Mouse (Mus musculus) small intestine, adult 2 months (tissue): ENCODE data around the gene Aifm3. TPM values are rescaled to one million over a fixed set of nuclear protein-coding genes. Genes with fewer than 3 reads are reported as not detected.
"Not testable (repeated sequence)": the region's sequence is repeated elsewhere in the genome, so short reads cannot be mapped to it uniquely, and the experiment has no call there.

Experiments used
- H3K27ac ChIP-seq: fragments of 200-500 bp; 2 replicates; pipeline ENCODE4 v1.5.1; 2012; ENCODE audit warnings: low read depth, low read length, control low read depth, inconsistent platforms; ENCODE audit not compliant: insufficient read depth
- H3K27me3 ChIP-seq: fragments of 200-500 bp; 2 replicates; pipeline ENCODE4 v1.6.1; 2012; ENCODE audit warnings: mild to moderate bottlenecking, moderate library complexity, low read length, inconsistent platforms; ENCODE audit not compliant: control insufficient read depth, insufficient read depth
- H3K36me3 ChIP-seq: fragments of 200-500 bp; 2 replicates; pipeline ENCODE4 v1.6.1; 2012; ENCODE audit warnings: mild to moderate bottlenecking, low read length, control low read depth, inconsistent platforms; ENCODE audit not compliant: control insufficient read depth, insufficient read depth
- H3K4me1 ChIP-seq: fragments of 200-500 bp; 2 replicates; pipeline ENCODE4 v1.6.1; 2012; ENCODE audit warnings: low read length, inconsistent platforms, mixed read lengths; ENCODE audit not compliant: control insufficient read depth, insufficient read depth, insufficient read length
- H3K4me3 ChIP-seq: fragments of 200-500 bp; 2 replicates; pipeline ENCODE4 v1.5.1; 2012; ENCODE audit warnings: low read depth, mild to moderate bottlenecking, control low read depth, inconsistent platforms, low read length, moderate library complexity
- CTCF ChIP-seq: fragments of 200-500 bp; IDR thresholded peaks from 2 replicates; pipeline ENCODE4 v1.5.1; 2012; ENCODE audit warnings: low read depth, mild to moderate bottlenecking, control low read depth, inconsistent platforms, low read length, moderate library complexity, mixed read lengths; ENCODE audit not compliant: insufficient replicate concordance, insufficient read length; ENCODE audit errors: extremely low read depth
- POLR2A ChIP-seq: fragments of 200-500 bp; IDR thresholded peaks from 2 replicates; pipeline ENCODE4 v1.6.1; 2012; ENCODE audit warnings: low read depth, mild to moderate bottlenecking, control low read depth, inconsistent platforms, low read length, moderate library complexity
- WGBS: fragments of 180-500 bp; shearing (Covaris S2); methylation state at CpG from one replicate; pipeline ENCODE4 v1.1.7; 2018; 5-methylcytosine and 5-hydroxymethylcytosine counted together
- polyA plus RNA-seq: library from polyadenylated mRNA; depleted of rRNA; stranded (reverse); fragments of >200 nt; gene quantifications from 2 replicates; pipeline ENCODE4 v1.2.3, GENCODE M21; 2012; rRNA removed

The Aifm3 gene
- polyA plus RNA-seq, 1 experiment, result 0.60 TPM

DNA sequence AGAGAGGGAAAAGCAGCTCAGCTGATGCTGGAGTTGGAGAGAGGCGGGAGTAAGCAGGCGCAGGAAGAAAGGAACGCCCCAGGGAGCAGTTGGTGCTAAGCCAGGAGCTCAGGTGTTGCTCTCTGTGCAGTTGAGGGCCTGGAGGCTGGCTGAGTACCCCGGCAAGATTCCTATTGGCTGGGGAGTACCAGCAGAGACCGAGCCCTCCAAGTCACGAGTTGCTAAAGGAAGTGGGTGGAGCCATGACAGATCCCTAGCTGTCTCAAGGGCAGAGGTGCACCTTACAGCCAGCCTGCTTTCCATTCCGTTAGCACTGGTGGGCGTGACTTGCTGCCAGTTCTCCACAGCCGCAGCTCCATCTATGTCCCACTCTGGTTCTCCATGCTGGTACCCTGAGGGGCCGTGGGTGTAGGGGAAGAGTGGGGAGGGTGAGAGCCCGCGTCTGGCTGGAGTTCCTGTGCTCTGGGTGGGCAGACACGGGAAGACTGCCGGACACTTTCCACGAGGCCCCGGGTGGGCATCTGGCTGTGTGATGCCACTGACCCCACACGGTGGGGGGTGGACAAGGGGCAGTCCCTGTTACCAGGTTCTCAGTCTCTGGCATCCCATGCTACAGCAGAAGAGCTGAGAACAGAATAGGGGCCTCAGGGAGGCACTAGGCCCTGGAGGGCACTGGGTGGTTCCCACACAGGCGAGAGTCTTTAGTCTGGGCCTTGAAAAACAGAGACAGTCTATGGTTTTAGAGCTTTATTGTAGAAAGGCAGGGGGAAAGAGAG, 64.7 kb downstream of the Aifm3 start:
- peak overlapping the region; percentile 35 for H3K4me3 ChIP-seq

DNA sequence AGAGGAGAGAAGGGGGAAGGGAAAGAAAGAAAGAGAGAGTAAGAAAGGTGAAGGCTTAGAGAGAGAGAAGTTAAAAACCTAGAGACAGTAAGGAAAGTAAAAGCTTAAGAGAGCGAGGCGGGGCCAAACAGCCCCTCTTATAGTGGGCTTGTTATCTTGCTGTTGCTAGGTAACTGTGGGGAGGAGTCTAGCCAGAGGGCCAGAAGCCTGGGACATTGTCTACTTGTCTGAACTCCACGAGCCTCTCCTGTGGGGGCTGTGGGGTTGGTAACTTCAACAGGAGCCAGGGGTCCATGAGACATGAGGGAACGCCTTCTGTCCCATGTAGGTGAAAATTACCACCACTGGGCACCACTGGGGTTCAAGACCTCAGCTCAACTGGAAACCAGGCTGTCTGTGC, 65.3 kb downstream of the Aifm3 start:
- not testable (repeated sequence) for H3K36me3 ChIP-seq, H3K27me3 ChIP-seq, H3K27ac ChIP-seq, H3K4me1 ChIP-seq, H3K4me3 ChIP-seq
- 37% methylated on average over 4 of the region's 4 CpGs for WGBS

More for the DNA sequence above, 64.7 kb downstream of the Aifm3 start:
- peaks cover 7% of the 10 kb centered on the region for H3K4me1 ChIP-seq
- no peak overlapping the region for H3K27ac ChIP-seq
- TF ChIP-seq POLR2A (peak; percentile 23; the same call in 1 of the 2 replicates), CTCF (no peak)
- no peaks in the 10 kb centered on the region for H3K36me3 ChIP-seq
- WGBS, result 9% methylated on average over 18 of the region's 18 CpGs
- H3K27me3 ChIP-seq, result no peaks in the 10 kb centered on the region

DNA sequence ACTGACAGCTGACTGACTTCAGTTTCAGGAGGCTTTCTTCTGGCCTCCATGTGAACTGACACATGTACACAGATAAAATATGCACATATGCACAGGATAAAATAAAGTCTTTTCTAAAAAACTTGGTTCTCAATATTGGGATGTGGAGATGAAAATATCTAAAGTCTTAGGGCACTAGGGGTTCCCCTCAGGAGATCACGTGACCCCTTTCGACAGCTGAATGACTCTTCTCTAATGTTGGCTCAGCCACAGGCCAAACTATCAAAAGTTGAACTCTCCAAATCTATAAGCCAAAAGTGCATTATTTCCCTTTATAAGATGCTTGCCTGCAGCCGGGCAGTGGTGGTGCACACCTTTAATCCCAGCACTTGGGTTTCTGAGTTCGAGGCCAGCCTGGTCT, 66.8 kb downstream of the Aifm3 start:
- TF ChIP-seq CTCF, result no peak
- TF ChIP-seq POLR2A, result no peak
- WGBS, result 85% methylated on average over 4 of the region's 4 CpGs

DNA sequence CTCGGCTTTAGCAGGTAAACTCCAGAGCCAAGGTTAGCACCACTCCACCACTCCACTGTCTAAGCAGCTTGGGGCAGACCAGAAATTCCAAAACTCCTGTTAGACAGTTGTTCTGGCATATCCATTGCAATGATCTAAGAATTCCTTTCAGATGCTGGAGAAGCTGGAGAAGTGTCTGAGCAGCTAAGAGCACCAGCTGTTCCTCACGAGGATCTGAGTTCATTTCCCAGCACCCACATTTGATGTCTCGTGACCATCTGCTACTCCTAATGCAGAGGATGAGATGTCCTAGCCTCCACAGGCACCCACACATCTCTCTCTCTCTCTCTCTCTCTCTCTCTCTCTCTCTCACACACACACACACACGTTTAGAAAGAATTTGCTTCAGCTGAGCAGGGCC, 67.5 kb downstream of the Aifm3 start:
- 54% methylated on average over 4 of the region's 4 CpGs for WGBS
- no peak for TF ChIP-seq CTCF
- no peak for TF ChIP-seq POLR2A
- Histone ChIP-seq H3K27ac (no peak overlapping the region), H3K4me1 (peaks cover 12% of the 10 kb centered on the region), H3K4me3 (no peak overlapping the region), H3K27me3 (no peaks in the 10 kb centered on the region), H3K36me3 (no peaks in the 10 kb centered on the region)

More for the DNA sequence above, 66.8 kb downstream of the Aifm3 start:
- H3K4me1 ChIP-seq, result peaks cover 12% of the 10 kb centered on the region
- no peak overlapping the region for H3K27ac ChIP-seq
- no peaks in the 10 kb centered on the region for H3K27me3 ChIP-seq
- no peak overlapping the region for H3K4me3 ChIP-seq
- no peaks in the 10 kb centered on the region for H3K36me3 ChIP-seq

Other genes starting within 250 kb of the Aifm3 start
- gene Tmem191c, start 213.5 kb upstream of the Aifm3 start, polyA plus RNA-seq, result 9.3 and 10.6 TPM in 2 replicates
- 0.13 TPM in 1 of 2 replicates, not detected in the other for gene Serpind1, start 158.2 kb upstream of the Aifm3 start, polyA plus RNA-seq
- 3.8 and 7.5 TPM in 2 replicates for gene Snap29, start 83.6 kb upstream of the Aifm3 start, polyA plus RNA-seq
- 19.2 and 56.9 TPM in 2 replicates for gene Pi4ka, start 83.3 kb upstream of the Aifm3 start, polyA plus RNA-seq
- gene Crkl, start 37.6 kb upstream of the Aifm3 start, polyA plus RNA-seq, result 33.5 and 47.3 TPM in 2 replicates
- 130 and 197 TPM in 2 replicates for gene Lztr1, start 19.1 kb downstream of the Aifm3 start, polyA plus RNA-seq
- 43.1 and 88.8 TPM in 2 replicates for gene Thap7, start 41.5 kb downstream of the Aifm3 start, polyA plus RNA-seq
- gene Lrrc74b, start 71.6 kb downstream of the Aifm3 start, polyA plus RNA-seq, result 0.23 TPM in 1 of 2 replicates, not detected in the other
- gene P2rx6, start 72.3 kb downstream of the Aifm3 start, polyA plus RNA-seq, result 0.84 and 1.4 TPM in 2 replicates
- gene Slc7a4, start 93.6 kb downstream of the Aifm3 start, polyA plus RNA-seq, result 13.5 and 13.7 TPM in 2 replicates
- 13.6 and 24.3 TPM in 2 replicates for gene Smpd4, start 129.7 kb downstream of the Aifm3 start, polyA plus RNA-seq
- 0.39 and 0.76 TPM in 2 replicates for gene Ccdc74a, start 156.9 kb downstream of the Aifm3 start, polyA plus RNA-seq
- 101 and 194 TPM in 2 replicates for gene Med15, start 243.3 kb downstream of the Aifm3 start, polyA plus RNA-seq